Mouse (Mus musculus) liver, postnatal 0 days (tissue): ENCODE results near the gene D430042O09Rik.

ENCODE experiments used
- CTCF ChIP-seq: sonication (generic); IDR thresholded peaks from 2 replicates; pipeline ENCODE4 v1.5.1; 2016; ENCODE audit warnings: antibody characterized with exemption, low read depth
- EP300 ChIP-seq: IDR thresholded peaks from 2 replicates; pipeline ENCODE4 v1.6.1; 2016; ENCODE audit warnings: antibody characterized with exemption, low read depth, mild to moderate bottlenecking

DNA sequence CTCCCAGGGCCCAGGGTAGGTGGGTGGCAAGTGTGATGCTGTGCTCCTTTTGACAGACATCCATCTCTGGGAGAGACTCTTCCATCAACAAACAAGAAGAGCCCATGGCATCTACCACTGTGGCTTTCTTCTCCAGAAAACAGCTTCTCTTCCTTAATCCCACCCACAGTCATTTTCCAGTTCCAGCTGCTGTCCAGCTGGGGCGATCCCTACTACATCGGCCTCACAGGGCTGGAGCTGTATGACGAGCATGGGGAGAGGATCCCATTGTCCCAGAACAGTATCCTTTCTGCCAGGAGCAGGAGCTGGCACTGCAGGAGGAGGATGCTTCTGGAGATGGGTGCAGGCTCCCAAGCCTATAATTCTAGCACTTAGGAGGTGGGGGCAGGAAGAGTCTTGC is 160.9 kb downstream of the D430042O09Rik start:
- no peak for TF ChIP-seq CTCF
- TF ChIP-seq EP300 = no peak
